Mouse (Mus musculus): ENCODE data around the gene Wscd1. TPM values are rescaled to one million over a fixed set of nuclear protein-coding genes. Genes with fewer than 3 reads are reported as not detected.

The Wscd1 gene
- polyA plus RNA-seq, 1 experiment from 2014 or later, result 54.4 TPM

DNA sequence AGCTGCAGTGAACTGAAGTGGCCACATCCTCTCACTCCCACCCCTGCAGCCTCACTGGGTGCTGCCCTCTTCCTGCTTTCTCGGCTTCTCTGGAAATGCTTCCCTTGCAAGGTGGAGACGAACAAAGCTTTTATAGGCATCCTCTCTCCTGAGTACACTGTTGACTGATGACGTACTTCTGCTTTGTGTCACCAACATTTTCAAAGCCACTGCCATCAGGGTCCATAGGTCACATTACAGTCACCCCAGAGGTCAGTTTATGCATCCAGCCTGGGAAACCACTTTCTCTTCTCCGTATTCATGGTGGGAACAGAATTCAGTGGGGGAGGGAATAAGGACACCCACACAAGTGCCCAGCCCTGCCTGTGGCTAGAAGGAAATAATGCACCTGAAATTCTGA, 23.1 kb downstream of the Wscd1 start:
- no peak for ATAC-seq (ENCODE audit: low FRiP score)
- Histone ChIP-seq H3K9ac (ENCODE audit: low read length) (no peak overlapping the region), H3K27ac (ENCODE audit: low read depth, low read length) (no peak overlapping the region)

DNA sequence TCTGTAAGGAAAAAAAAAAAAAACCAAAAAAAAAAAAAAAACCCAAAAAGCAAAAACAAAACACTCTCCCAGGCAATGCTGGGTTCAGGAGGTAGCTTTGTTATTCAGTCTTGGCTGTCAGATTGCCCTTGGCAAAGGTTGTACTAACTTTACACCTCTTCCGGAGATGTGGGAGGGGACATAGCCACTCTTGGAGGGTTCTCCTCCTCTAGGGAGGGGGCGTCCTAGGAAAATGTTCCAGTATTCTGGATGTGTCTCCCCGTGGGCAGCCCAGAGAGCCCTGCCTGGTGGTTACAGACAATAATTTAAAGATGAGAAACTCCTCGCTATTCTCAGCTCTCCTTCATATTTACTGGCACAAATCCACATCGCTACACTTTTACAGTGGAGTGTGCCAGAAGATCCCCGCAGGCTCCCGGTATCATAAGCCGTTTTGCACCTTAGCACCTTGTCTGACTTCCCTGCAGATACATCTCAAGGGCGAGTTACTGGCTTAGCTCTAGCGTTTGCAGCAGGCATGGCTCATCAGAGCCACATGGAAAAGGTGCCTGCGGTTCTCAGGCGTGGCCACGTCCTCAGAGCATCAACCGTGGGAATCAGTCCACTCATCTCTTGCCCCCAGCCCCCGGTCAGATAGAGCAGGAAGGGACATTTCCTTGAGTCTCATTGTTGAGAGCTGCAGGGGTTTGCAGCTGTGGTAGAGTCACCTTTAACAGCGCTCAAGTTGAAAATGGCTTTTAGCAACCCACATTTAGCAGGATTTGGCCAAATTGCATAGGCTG, 24.5 kb downstream of the Wscd1 start:
- H3K9me3 ChIP-seq (ENCODE audit: control insufficient read depth, low read length), result no peaks in the 10 kb centered on the region

More for the DNA sequence above, 23.1 kb downstream of the Wscd1 start:
- Histone ChIP-seq H3K4me2 (no peak overlapping the region), H3K9me3 (ENCODE audit: control insufficient read depth, low read length) (no peaks in the 10 kb centered on the region), H3K4me3 (ENCODE audit: low read depth, low read length) (no peak overlapping the region), H3K27me3 (ENCODE audit: control insufficient read depth, insufficient read depth, low read length) (no peaks in the 10 kb centered on the region), H3K36me3 (ENCODE audit: control insufficient read depth, insufficient read depth, low read length) (peaks cover 17% of the 10 kb centered on the region), H3K4me1 (ENCODE audit: control insufficient read depth, insufficient read depth, low read length) (peaks cover 17% of the 10 kb centered on the region)
- peak; percentile 83 for DNase-seq (ENCODE audit: low spot score, missing footprints)
- WGBS, result 7% methylated on average over 4 of the region's 4 CpGs

DNA sequence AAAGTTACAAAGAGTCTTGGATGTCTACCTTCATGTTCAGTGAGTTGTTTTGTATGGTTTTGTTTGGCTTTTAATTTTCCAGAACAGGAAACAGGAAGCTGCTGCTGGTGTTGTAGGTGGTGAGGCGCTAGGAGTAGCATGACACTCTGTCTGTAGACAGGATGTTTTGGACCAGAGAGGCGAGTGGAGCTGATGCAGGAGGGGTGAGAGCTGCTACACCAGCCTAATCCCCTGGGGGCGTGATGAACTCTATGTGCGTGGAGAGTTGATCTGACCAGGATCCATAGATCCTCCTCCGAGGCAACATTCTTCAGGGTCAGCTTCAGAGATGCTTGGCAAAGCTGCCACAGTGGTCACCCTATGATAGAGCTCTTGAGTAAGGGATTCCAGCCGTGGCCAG, 25.3 kb downstream of the Wscd1 start:
- no peak for DNase-seq (ENCODE audit: low spot score, missing footprints)
- no peak overlapping the region for H3K9ac ChIP-seq (ENCODE audit: low read length)
- no peak overlapping the region for H3K27ac ChIP-seq (ENCODE audit: low read depth, low read length)
- 74% methylated on average over 6 of the region's 6 CpGs for WGBS
- H3K9me3 ChIP-seq (ENCODE audit: control insufficient read depth, low read length), result no peaks in the 10 kb centered on the region
- H3K4me1 ChIP-seq (ENCODE audit: control insufficient read depth, insufficient read depth, low read length), result peaks cover 17% of the 10 kb centered on the region
- no peak overlapping the region for H3K4me2 ChIP-seq
- H3K36me3 ChIP-seq (ENCODE audit: control insufficient read depth, insufficient read depth, low read length), result peaks cover 9% of the 10 kb centered on the region
- no peaks in the 10 kb centered on the region for H3K27me3 ChIP-seq (ENCODE audit: control insufficient read depth, insufficient read depth, low read length)
- no peak overlapping the region for H3K4me3 ChIP-seq (ENCODE audit: low read depth, low read length)
- ATAC-seq (ENCODE audit: low FRiP score), result no peak

More for the DNA sequence above, 24.5 kb downstream of the Wscd1 start:
- ATAC-seq (ENCODE audit: low FRiP score) (no peak), DNase-seq (ENCODE audit: low spot score, missing footprints) (no peak)
- no peak overlapping the region for H3K4me2 ChIP-seq
- H3K4me3 ChIP-seq (ENCODE audit: low read depth, low read length), result no peak overlapping the region
- H3K4me1 ChIP-seq (ENCODE audit: control insufficient read depth, insufficient read depth, low read length), result peaks cover 17% of the 10 kb centered on the region
- no peaks in the 10 kb centered on the region for H3K27me3 ChIP-seq (ENCODE audit: control insufficient read depth, insufficient read depth, low read length)
- WGBS, result 56% methylated on average over 16 of the region's 16 CpGs
- no peak overlapping the region for H3K27ac ChIP-seq (ENCODE audit: low read depth, low read length)
- H3K9ac ChIP-seq (ENCODE audit: low read length), result no peak overlapping the region
- H3K36me3 ChIP-seq (ENCODE audit: control insufficient read depth, insufficient read depth, low read length), result peaks cover 15% of the 10 kb centered on the region

DNA sequence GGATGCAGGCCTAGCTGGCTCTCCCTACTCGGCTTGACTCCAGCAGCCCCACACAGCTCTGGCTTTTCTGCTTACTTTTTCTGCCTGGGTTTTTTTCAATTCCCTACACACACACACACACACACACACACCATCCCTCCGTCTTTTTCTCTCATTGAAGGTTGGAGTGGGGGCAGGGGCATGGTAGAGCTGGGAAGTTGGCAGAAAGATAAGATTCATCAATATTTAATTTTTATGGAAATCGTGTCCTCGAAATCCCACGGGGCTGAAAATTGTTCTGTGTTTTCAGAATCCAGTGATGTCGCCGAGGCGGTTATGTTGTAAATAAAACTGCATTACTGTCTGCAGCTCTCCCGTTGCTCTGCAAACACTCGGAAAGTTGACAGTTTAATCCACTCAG, 29.9 kb downstream of the Wscd1 start:
- H3K9me3 ChIP-seq (ENCODE audit: control insufficient read depth, low read length), result no peaks in the 10 kb centered on the region
- H3K36me3 ChIP-seq (ENCODE audit: control insufficient read depth, insufficient read depth, low read length), result peaks cover 8% of the 10 kb centered on the region
- no peaks in the 10 kb centered on the region for H3K27me3 ChIP-seq (ENCODE audit: control insufficient read depth, insufficient read depth, low read length)
- WGBS, result 77% methylated on average over 10 of the region's 10 CpGs
- no peak overlapping the region for H3K4me3 ChIP-seq (ENCODE audit: low read depth, low read length)
- DNase-seq (ENCODE audit: low spot score, missing footprints) (peak; percentile 54), ATAC-seq (ENCODE audit: low FRiP score) (no peak)
- no peak overlapping the region for H3K4me2 ChIP-seq
- no peaks in the 10 kb centered on the region for H3K4me1 ChIP-seq (ENCODE audit: control insufficient read depth, insufficient read depth, low read length)
- no peak overlapping the region for H3K9ac ChIP-seq (ENCODE audit: low read length)
- H3K27ac ChIP-seq (ENCODE audit: low read depth, low read length), result no peak overlapping the region

- ATAC-seq (ENCODE audit: low FRiP score) (no peak), DNase-seq (ENCODE audit: low spot score, missing footprints) (no peak)
- Histone ChIP-seq H3K9ac (ENCODE audit: low read length) (no peak overlapping the region), H3K9me3 (ENCODE audit: control insufficient read depth, low read length) (no peaks in the 10 kb centered on the region), H3K27ac (ENCODE audit: low read depth, low read length) (no peak overlapping the region), H3K27me3 (ENCODE audit: control insufficient read depth, insufficient read depth, low read length) (no peaks in the 10 kb centered on the region), H3K36me3 (ENCODE audit: control insufficient read depth, insufficient read depth, low read length) (peaks cover 8% of the 10 kb centered on the region), H3K4me2 (no peak overlapping the region), H3K4me1 (ENCODE audit: control insufficient read depth, insufficient read depth, low read length) (no peaks in the 10 kb centered on the region), H3K4me3 (ENCODE audit: low read depth, low read length) (no peak overlapping the region)
- 82% methylated on average over 13 of the region's 13 CpGs for WGBS
Observed at GRCm38 (mm10) chr11:71781737-71782354, 32.1 kb downstream of the Wscd1 start.

- DNase-seq (ENCODE audit: low spot score, missing footprints) (peak; percentile 73), ATAC-seq (ENCODE audit: low FRiP score) (no peak)
- Histone ChIP-seq H3K9me3 (ENCODE audit: control insufficient read depth, low read length) (no peaks in the 10 kb centered on the region), H3K36me3 (ENCODE audit: control insufficient read depth, insufficient read depth, low read length) (peaks cover 10% of the 10 kb centered on the region), H3K4me1 (ENCODE audit: control insufficient read depth, insufficient read depth, low read length) (no peaks in the 10 kb centered on the region), H3K9ac (ENCODE audit: low read length) (no peak overlapping the region), H3K4me3 (ENCODE audit: low read depth, low read length) (no peak overlapping the region), H3K4me2 (no peak overlapping the region), H3K27me3 (ENCODE audit: control insufficient read depth, insufficient read depth, low read length) (no peaks in the 10 kb centered on the region), H3K27ac (ENCODE audit: low read depth, low read length) (no peak overlapping the region)
- 90% methylated on average over 4 of the region's 4 CpGs for WGBS
Observed at GRCm38 (mm10) chr11:71785499-71785898, 35.8 kb downstream of the Wscd1 start.

DNA sequence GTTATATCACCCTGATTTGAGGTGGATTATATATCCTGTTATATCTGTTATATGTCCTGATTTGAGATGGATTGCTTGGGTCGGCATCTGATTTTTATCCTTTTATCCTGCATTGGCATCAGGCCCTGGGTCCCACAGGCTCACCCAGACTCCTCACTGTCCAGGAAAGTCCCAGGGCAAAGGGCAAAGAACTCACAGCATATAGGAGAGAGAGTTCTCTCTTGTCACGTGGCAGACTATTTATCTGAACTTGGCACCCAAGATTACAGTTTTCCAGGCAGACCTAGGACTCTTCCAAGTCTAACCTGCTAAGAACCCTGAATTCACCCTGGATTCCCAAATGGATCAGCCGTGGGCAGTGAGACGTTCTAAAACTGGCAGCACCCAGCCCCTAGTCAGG, 38.5 kb downstream of the Wscd1 start:
- Histone ChIP-seq H3K36me3 (ENCODE audit: control insufficient read depth, insufficient read depth, low read length) (peaks cover 8% of the 10 kb centered on the region), H3K27me3 (ENCODE audit: control insufficient read depth, insufficient read depth, low read length) (no peaks in the 10 kb centered on the region), H3K9me3 (ENCODE audit: control insufficient read depth, low read length) (no peaks in the 10 kb centered on the region), H3K4me1 (ENCODE audit: control insufficient read depth, insufficient read depth, low read length) (no peaks in the 10 kb centered on the region), H3K4me2 (no peak overlapping the region), H3K9ac (ENCODE audit: low read length) (no peak overlapping the region), H3K27ac (ENCODE audit: low read depth, low read length) (no peak overlapping the region), H3K4me3 (ENCODE audit: low read depth, low read length) (no peak overlapping the region)
- ATAC-seq (ENCODE audit: low FRiP score) (no peak), DNase-seq (ENCODE audit: low spot score, missing footprints) (peak; percentile 26)
- 85% methylated on average over 4 of the region's 4 CpGs for WGBS

GRCm38 (mm10) chr11:71790227-71790626, 40.5 kb downstream of the Wscd1 start:
- Histone ChIP-seq H3K27me3 (ENCODE audit: control insufficient read depth, insufficient read depth, low read length) (no peaks in the 10 kb centered on the region), H3K9ac (ENCODE audit: low read length) (no peak overlapping the region), H3K36me3 (ENCODE audit: control insufficient read depth, insufficient read depth, low read length) (peaks cover 2% of the 10 kb centered on the region; the same call in 1 of the 2 replicates), H3K27ac (ENCODE audit: low read depth, low read length) (no peak overlapping the region), H3K4me3 (ENCODE audit: low read depth, low read length) (no peak overlapping the region), H3K4me1 (ENCODE audit: control insufficient read depth, insufficient read depth, low read length) (no peaks in the 10 kb centered on the region), H3K4me2 (no peak overlapping the region), H3K9me3 (ENCODE audit: control insufficient read depth, low read length) (no peaks in the 10 kb centered on the region)
- ATAC-seq (ENCODE audit: low FRiP score) (no peak), DNase-seq (ENCODE audit: low spot score, missing footprints) (peak; percentile 61)
- WGBS, result 87% methylated on average over 3 of the region's 3 CpGs

GRCm38 (mm10) chr11:71799206-71799605, 49.5 kb downstream of the Wscd1 start:
- no peak overlapping the region for H3K27ac ChIP-seq (ENCODE audit: low read depth, low read length)
- H3K27me3 ChIP-seq (ENCODE audit: control insufficient read depth, insufficient read depth, low read length), result no peaks in the 10 kb centered on the region
- no peak overlapping the region for H3K4me3 ChIP-seq (ENCODE audit: low read depth, low read length)
- H3K36me3 ChIP-seq (ENCODE audit: control insufficient read depth, insufficient read depth, low read length), result no peaks in the 10 kb centered on the region
- ATAC-seq (ENCODE audit: low FRiP score) (no peak), DNase-seq (ENCODE audit: low spot score, missing footprints) (no peak)
- 92% methylated on average over 4 of the region's 4 CpGs for WGBS
- no peaks in the 10 kb centered on the region for H3K4me1 ChIP-seq (ENCODE audit: control insufficient read depth, insufficient read depth, low read length)
- H3K9ac ChIP-seq (ENCODE audit: low read length), result no peak overlapping the region
- no peak overlapping the region for H3K4me2 ChIP-seq
- no peaks in the 10 kb centered on the region for H3K9me3 ChIP-seq (ENCODE audit: control insufficient read depth, low read length)

Data from midbrain, embryonic 11.5 days (tissue).